Mouse (Mus musculus) megakaryocyte, embryonic 14.5 days (primary cell): Measurements from ENCODE around the gene Unc13a. TPM values are rescaled to one million over a fixed set of nuclear protein-coding genes. Genes with fewer than 3 reads are reported as not detected.
"Not testable (repeated sequence)": the region's sequence is repeated elsewhere in the genome, so short reads cannot be mapped to it uniquely, and the experiment has no call there.

ENCODE experiments used
- H3K27me3 ChIP-seq: replicated peaks from 2 replicates; pipeline ENCODE3; 2012; ENCODE audit warnings: inconsistent platforms
- H3K36me3 ChIP-seq: replicated peaks from 2 replicates; pipeline ENCODE3; 2012; ENCODE audit warnings: low read length, inconsistent platforms, mixed read lengths
- H3K4me1 ChIP-seq: 2 replicates; pipeline ENCODE4 v1.6.1; 2012; ENCODE audit warnings: inconsistent platforms
- H3K4me3 ChIP-seq: replicated peaks from 2 replicates; pipeline ENCODE3; 2012; ENCODE audit warnings: moderate library complexity, mild to moderate bottlenecking, inconsistent platforms
- H3K9me3 ChIP-seq: 2 replicates; pipeline ENCODE4 v1.6.1; 2012; ENCODE audit warnings: inconsistent platforms
- FLI1 ChIP-seq: IDR thresholded peaks from 2 replicates; pipeline ENCODE4 v1.6.1; 2012; ENCODE audit warnings: low read length, inconsistent platforms, mixed read lengths
- GATA1 ChIP-seq: IDR thresholded peaks from 3 replicates; pipeline ENCODE4 v1.6.1; 2012; ENCODE audit warnings: mixed read lengths, low read length, inconsistent platforms, borderline replicate concordance
- polyA plus RNA-seq: library from polyadenylated mRNA; stranded (reverse); fragments of >175 nt; gene quantifications from 2 replicates; pipeline ENCODE4 v1.2.3, GENCODE M21; 2012; ENCODE audit warnings: low replicate concordance; ENCODE audit not compliant: insufficient read depth

Gene Unc13a
- polyA plus RNA-seq, 1 experiment, result 8.9 TPM

DNA sequence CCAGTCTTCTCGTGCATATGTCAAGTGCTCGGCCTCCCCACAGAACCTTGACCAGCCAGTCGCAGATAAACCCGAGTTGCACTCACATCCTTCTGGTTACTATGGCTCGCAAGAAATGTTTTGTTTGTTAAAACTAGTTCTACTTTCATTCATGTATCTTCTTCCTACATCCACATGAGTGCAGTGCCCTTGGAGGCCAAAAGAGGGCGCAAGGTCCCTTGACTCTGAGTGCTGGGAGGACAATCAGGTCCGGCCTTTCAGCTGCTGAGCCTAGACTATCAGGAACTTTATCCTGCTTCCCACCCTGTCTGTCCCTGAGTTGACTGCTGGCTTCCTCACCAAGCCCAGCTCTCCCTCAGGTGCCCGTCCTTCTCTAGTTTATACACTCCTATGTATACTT lies 36.3 kb upstream of the Unc13a start:
- H3K27me3 ChIP-seq, result peaks cover 24% of the 10 kb centered on the region

DNA sequence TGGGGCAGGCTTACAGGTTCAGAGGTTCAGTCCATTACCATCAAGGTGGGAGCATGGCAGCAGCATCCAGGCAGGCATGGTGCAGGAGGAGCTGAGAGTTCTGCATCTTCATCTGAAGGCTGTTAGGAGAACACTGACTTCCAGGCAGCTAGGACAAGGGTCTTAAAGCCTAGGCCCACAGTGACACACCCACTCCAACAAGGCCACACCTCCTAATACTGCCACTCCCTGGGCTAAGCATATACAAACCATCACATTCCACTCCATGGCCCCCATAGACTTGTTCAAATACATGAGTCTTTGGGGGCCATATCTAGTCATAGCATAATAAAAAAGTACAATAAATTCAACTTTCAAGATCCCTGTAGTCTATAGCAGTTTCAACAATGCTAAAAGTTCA lies 31.8 kb upstream of the Unc13a start:
- Histone ChIP-seq H3K27me3 (peaks cover 37% of the 10 kb centered on the region), H3K4me1 (peaks cover 40% of the 10 kb centered on the region)
- H3K9me3 ChIP-seq, H3K36me3 ChIP-seq, H3K4me3 ChIP-seq: not testable (repeated sequence)

More for the DNA sequence above, 36.3 kb upstream of the Unc13a start:
- TF ChIP-seq GATA1 (no peak), FLI1 (no peak)
- Histone ChIP-seq H3K36me3 (peaks cover 43% of the 10 kb centered on the region), H3K4me1 (peaks cover 20% of the 10 kb centered on the region), H3K9me3 (no peaks in the 10 kb centered on the region), H3K4me3 (no peak overlapping the region)

DNA sequence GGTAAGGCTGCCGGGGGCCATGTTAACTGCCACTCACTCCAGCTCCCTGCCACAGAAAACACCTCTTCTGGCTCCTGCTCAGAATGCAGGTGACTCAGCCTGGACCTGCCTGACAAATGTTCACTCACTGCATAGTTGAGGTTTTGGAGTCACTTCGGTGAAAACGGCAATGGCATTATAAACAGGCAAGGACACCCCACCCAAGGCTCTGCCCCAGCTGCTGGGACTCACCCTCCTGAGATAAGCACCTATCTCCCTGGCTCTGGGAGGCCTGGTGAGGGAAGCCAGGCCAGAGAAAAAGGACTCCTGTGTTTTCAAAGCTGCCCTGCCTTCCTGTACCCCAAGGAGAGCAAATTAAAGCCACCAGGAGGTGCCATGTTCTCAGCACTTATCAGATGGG lies 31.4 kb upstream of the Unc13a start:
- Histone ChIP-seq H3K36me3 (no peaks in the 10 kb centered on the region), H3K9me3 (no peaks in the 10 kb centered on the region), H3K27me3 (peaks cover 37% of the 10 kb centered on the region), H3K4me1 (peaks cover 43% of the 10 kb centered on the region), H3K4me3 (no peak overlapping the region)
- TF ChIP-seq GATA1 (no peak), FLI1 (no peak)

DNA sequence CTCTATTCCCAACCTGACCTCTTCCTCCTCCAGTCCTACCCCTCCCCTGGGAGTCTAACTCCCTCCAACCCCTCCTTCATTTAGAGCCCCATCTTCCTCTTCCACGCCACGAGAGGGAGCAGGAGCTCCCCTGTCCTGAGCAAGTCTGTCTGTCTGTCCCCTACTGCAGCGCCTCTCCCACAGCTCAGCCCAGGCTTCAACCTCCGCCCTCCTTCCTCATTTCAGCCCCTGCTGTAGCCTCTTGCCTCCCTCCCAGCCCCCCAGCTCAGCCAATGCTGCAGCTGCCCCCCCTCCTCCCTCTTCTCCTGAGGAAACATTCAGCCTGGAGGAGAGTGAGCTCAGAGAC lies 30.5 kb upstream of the Unc13a start:
- Histone ChIP-seq H3K9me3 (no peaks in the 10 kb centered on the region), H3K27me3 (peaks cover 37% of the 10 kb centered on the region), H3K4me1 (peaks cover 42% of the 10 kb centered on the region), H3K36me3 (no peaks in the 10 kb centered on the region), H3K4me3 (peak overlapping the region; percentile 88)
- no peak for TF ChIP-seq GATA1
- no peak for TF ChIP-seq FLI1

DNA sequence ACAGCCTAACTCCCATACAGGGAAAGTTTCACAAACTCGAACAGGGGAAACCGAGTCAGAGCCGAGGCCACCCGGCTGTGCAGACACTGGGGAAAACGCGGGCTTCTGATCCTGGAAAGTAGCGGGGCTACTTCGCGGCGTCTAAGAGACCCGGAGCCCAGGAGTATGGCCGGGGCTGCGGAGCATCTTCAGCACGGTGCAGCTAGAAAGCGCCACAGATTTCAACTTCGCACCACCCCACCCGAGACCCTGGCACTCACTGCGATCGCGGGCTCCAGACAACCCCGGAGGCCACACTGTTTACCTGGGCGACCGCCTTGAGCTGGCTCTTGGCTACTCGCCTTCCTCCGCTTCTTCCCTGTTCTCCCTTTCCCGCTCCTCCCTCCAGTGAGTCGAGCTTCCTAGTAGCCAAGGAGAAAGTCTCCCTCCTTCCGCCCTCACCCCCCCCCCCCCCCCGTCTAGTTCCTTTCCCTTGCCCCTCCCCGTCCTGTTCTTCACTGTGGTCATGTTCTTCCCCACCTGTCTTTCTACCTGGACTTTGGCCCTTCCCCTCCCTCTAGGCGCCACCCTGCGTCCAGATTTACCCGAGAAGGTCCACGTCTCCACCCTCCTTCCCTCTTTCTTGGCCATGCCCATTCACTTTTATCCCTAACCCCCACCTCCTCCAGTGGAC lies 30.0 kb upstream of the Unc13a start, which contains the start of gene B3gnt3:
TSS of gene B3gnt3 (minus strand) at position 376 of the 673 bp plus-strand sequence.
- H3K27me3 ChIP-seq, result peaks cover 38% of the 10 kb centered on the region

DNA sequence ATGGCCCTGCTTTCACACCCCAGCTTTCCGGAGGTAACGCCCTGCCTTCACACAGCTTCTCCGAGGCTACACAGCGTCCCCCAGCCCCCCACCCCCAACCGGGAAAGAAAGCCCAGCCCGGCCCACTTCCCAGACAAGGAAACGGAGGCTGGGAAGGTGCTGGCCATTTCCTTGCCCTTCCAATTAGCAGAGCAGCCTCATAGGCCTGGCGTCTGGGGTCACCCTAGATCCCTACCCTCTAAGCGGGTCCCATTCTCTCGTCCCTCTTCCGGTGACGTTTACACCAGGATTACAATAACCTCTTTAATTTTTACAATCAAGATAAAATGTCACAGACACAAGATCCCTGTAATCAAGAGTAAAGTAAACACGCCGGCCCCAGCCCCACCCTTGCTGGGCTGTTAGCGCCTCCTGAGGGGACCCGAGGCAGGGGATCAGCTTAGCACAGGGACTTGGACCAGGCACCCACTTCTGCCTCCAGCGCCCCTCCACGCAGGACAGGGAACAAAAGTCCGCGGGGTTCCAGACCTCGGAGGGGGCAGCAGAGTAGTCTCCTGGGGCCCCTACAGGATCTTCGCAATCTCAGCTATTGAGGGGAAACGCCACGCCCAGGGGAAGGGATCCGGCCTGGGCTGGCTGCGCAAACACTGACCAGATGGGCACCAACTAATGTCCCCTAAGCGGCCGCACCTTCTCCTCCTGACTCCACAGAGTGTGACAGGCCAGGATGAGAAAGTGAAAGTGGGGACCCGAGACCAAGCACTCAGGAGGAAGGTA lies 29.1 kb upstream of the Unc13a start:
- Histone ChIP-seq H3K4me3 (peak overlapping the region; percentile 88), H3K4me1 (peaks cover 42% of the 10 kb centered on the region), H3K27me3 (peaks cover 38% of the 10 kb centered on the region), H3K9me3 (no peaks in the 10 kb centered on the region), H3K36me3 (no peaks in the 10 kb centered on the region)
- no peak for TF ChIP-seq FLI1
- TF ChIP-seq GATA1, result no peak

More for the DNA sequence above, 30.0 kb upstream of the Unc13a start, which contains the start of gene B3gnt3:
- peaks cover 42% of the 10 kb centered on the region for H3K4me1 ChIP-seq
- no peaks in the 10 kb centered on the region for H3K9me3 ChIP-seq
- H3K4me3 ChIP-seq, result peak within 1 kb of the TSS; percentile 88
- H3K36me3 ChIP-seq, result no peaks in the 10 kb centered on the region
- TF ChIP-seq GATA1 (no peak), FLI1 (no peak)

DNA sequence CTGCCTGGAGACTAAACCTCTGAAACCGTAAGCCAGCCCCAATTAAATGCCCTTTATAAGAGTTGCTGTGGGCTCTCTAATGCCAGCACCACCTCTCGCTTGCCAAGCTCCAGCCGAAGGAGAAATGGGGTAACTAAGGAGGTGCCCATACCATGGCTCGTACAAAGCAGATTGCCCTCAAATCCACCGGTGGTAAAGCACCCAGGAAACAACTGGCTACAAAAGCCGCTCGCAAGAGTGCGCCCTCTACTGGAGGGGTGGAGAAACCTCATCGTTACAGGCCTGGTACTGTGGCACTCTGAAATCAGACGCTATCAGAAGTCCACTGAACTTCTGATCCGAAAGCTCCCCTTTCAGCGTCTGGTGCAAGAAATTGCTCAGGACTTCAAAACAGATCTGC lies 23.9 kb upstream of the Unc13a start:
- not testable (repeated sequence) for H3K36me3 ChIP-seq, H3K4me3 ChIP-seq, H3K9me3 ChIP-seq
- H3K4me1 ChIP-seq, result peaks cover 50% of the 10 kb centered on the region
- H3K27me3 ChIP-seq, result peaks cover 42% of the 10 kb centered on the region

DNA sequence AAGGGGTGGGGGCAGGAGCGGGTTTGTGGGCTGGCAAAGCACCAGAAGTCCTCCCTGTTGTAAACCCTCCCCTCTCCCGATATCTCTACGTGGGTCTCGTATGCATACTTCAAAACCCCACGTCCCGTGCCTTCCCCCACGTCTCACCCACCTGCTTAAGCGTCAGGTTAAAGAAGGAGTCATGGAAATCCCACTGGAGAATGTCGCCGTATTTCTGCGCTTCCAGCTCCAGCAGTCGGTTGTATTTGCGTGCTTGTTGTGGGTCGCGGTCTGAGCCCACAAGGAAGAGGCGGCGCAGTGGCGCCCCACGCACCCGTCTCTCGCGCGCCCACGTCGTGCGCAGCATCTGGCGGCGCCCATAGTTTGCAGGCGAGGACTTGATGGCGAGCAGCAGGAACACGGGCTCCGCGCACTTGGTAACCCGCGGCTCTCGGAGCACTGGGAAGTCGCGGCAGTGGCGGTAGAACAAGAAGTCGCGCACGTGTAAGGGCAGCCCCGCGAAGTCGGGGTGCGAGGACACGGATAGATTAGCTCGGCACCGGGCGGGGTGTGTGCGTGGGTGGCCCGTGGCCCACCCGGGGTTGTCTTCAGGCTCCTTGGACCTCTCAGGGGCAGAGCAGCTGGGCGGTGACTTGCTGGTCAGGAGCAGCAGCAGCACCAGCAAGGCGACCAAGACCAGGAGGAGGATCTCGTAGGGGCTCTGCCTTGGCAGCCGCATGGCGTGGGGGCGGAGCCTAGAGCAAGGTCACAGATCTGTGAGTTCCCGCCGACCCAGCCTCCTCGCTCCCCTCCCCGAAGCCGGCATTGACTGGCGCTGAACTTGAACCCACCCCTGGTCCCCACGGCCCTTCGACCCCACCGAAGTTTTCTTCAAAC lies 21.8 kb upstream of the Unc13a start:
- Histone ChIP-seq H3K4me1 (peaks cover 53% of the 10 kb centered on the region), H3K9me3 (0 out of 2 replicates have a peak, but pooled peaks cover 3% of the 10 kb centered on the region), H3K4me3 (peak overlapping the region; percentile 87), H3K27me3 (peaks cover 33% of the 10 kb centered on the region), H3K36me3 (peaks cover 26% of the 10 kb centered on the region)
- TF ChIP-seq GATA1 (no peak), FLI1 (no peak)

DNA sequence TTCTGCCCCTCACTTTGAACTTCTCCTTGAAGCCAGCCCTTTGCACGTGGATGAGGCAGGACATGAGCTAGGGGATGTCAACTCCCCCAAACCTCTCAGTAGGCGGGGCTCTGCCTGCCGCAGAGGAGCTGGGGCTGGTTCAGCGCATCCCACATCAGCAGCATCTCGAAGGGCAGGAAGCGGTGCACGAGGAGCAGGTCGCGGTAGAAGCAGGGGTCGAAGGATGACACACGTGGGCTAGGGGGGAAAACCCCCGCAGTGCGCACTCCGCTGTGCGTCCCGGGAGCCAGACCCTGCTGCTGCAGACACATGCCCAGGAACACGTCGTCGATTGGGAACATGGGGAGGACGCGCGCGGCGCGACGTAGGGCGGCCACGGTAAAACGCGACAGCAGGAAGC lies 21.0 kb upstream of the Unc13a start:
- peaks cover 54% of the 10 kb centered on the region for H3K4me1 ChIP-seq
- peaks cover 35% of the 10 kb centered on the region for H3K36me3 ChIP-seq
- peak overlapping the region; percentile 87 for H3K4me3 ChIP-seq
- H3K27me3 ChIP-seq, result peaks cover 33% of the 10 kb centered on the region
- TF ChIP-seq GATA1 (no peak), FLI1 (no peak)
- H3K9me3 ChIP-seq, result 0 out of 2 replicates have a peak, but pooled peaks cover 3% of the 10 kb centered on the region

DNA sequence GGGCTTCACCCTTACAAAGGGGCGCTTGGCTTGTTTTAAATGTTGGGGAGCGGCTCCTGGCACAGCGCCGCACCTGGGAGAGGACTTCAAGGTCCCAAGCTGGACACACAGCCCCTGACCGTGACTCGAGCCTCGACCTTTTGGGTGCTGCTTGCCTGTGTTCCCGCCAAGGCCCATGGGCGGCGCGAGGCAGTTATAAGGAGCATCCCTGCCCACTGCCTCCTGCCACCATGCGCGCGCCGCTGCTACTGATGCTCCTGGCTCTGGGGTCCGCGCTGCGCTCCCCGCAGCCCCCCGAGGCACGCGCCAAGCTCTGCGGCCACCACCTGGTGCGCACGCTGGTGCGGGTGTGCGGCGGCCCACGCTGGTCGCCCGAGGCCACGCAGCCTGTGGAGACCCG lies 17.5 kb upstream of the Unc13a start, which contains the start of gene Insl3:
TSS of gene Insl3 (plus strand) at position 187 of the 400 bp plus-strand sequence.
- Histone ChIP-seq H3K9me3 (0 out of 2 replicates have a peak, but pooled peaks cover 3% of the 10 kb centered on the region), H3K27me3 (peaks cover 20% of the 10 kb centered on the region), H3K4me3 (no peak within 1 kb of the TSS), H3K36me3 (peaks cover 69% of the 10 kb centered on the region), H3K4me1 (peaks cover 54% of the 10 kb centered on the region)
- TF ChIP-seq GATA1 (no peak), FLI1 (no peak)
